Mouse (Mus musculus) forebrain, embryonic 12.5 days (tissue): ENCODE measurements around the gene Slc5a11. TPM values are rescaled to one million over a fixed set of nuclear protein-coding genes. Genes with fewer than 3 reads are reported as not detected.

Experiments
- ATAC-seq: fragments of 200-750 bp; cut with Nextera tagmentation; 2 replicates; pipeline ENCODE4 v1.8.0; 2017; ENCODE audit warnings: moderate TSS enrichment; ENCODE audit not compliant: low FRiP score
- H3K27ac ChIP-seq: fragments of 300-500 bp; sonication (generic); 2 replicates; pipeline ENCODE4 v1.5.1; 2016; ENCODE audit warnings: mild to moderate bottlenecking
- H3K27me3 ChIP-seq: fragments of 300-500 bp; sonication (generic); 2 replicates; pipeline ENCODE4 v1.6.1; 2016; ENCODE audit warnings: mild to moderate bottlenecking
- H3K36me3 ChIP-seq: fragments of 300-500 bp; sonication (generic); replicated peaks from 2 replicates; pipeline ENCODE4 v1.6.1; 2016; ENCODE audit warnings: mild to moderate bottlenecking
- H3K4me1 ChIP-seq: fragments of 300-500 bp; sonication (generic); 2 replicates; pipeline ENCODE4 v1.6.1; 2016
- H3K4me2 ChIP-seq: fragments of 300-500 bp; sonication (generic); 2 replicates; pipeline ENCODE4 v1.6.1; 2016; ENCODE audit warnings: mild to moderate bottlenecking, moderate library complexity
- H3K4me3 ChIP-seq: fragments of 300-500 bp; sonication (generic); replicated peaks from 2 replicates; pipeline ENCODE4 v1.5.1; 2016; ENCODE audit warnings: mild to moderate bottlenecking
- H3K9ac ChIP-seq: fragments of 300-500 bp; sonication (generic); 2 replicates; pipeline ENCODE4 v1.6.1; 2016; ENCODE audit warnings: mild to moderate bottlenecking
- H3K9me3 ChIP-seq: fragments of 300-500 bp; sonication (generic); 2 replicates; pipeline ENCODE4 v1.6.1; 2016
- WGBS: fragments of 180-500 bp; shearing (Covaris S2); methylation state at CpG from one replicate; pipeline ENCODE4 v1.1.7; 2016; 5-methylcytosine and 5-hydroxymethylcytosine counted together
- polyA plus RNA-seq: library from polyadenylated mRNA; unstranded; fragments of >200 nt; fragmentation: Nextera tagmentation; extraction: Ambion mirVana; gene quantifications from 2 replicates; pipeline ENCODE4 v1.2.1, GENCODE M21; 2016

Gene Slc5a11
- polyA plus RNA-seq = 0.11 and 0.13 TPM in 2 replicates

GRCm38 (mm10) chr7:123214365-123215075, at the start of gene Slc5a11:
Slc5a11 (plus strand) TSS chr7:123214780.
- Histone ChIP-seq H3K4me3 (no peak within 1 kb of the TSS), H3K36me3 (no peaks in the 10 kb centered on the region), H3K27ac (no peak within 1 kb of the TSS), H3K4me1 (peaks cover 10% of the 10 kb centered on the region), H3K9ac (no peak within 1 kb of the TSS; the same call in 1 of the 2 replicates), H3K27me3 (no peaks in the 10 kb centered on the region), H3K9me3 (no peaks in the 10 kb centered on the region), H3K4me2 (no peak within 1 kb of the TSS)
- ATAC-seq = 0 out of 2 replicates have a peak, but pooled peaks have one; percentile 23
- 32% methylated on average over 8 of the region's 8 CpGs for WGBS

GRCm38 (mm10) chr7:123167436-123167835, 47.1 kb upstream of the Slc5a11 start:
- Histone ChIP-seq H3K4me3 (no peak overlapping the region), H3K9ac (no peak overlapping the region), H3K27me3 (no peaks in the 10 kb centered on the region), H3K4me2 (no peak overlapping the region), H3K4me1 (no peaks in the 10 kb centered on the region), H3K36me3 (peaks cover 96% of the 10 kb centered on the region), H3K27ac (no peak overlapping the region), H3K9me3 (no peaks in the 10 kb centered on the region)
- no peak for ATAC-seq
- WGBS = 89% methylated on average over 2 of the region's 2 CpGs

GRCm38 (mm10) chr7:123169618-123170017, 45.0 kb upstream of the Slc5a11 start:
- no peaks in the 10 kb centered on the region for H3K27me3 ChIP-seq
- no peak overlapping the region for H3K9ac ChIP-seq
- no peak overlapping the region for H3K27ac ChIP-seq
- H3K36me3 ChIP-seq = peaks cover 94% of the 10 kb centered on the region
- no peak for ATAC-seq
- 89% methylated on average over 2 of the region's 2 CpGs for WGBS
- H3K4me3 ChIP-seq = no peak overlapping the region
- H3K9me3 ChIP-seq = no peaks in the 10 kb centered on the region
- H3K4me2 ChIP-seq = no peak overlapping the region
- no peaks in the 10 kb centered on the region for H3K4me1 ChIP-seq

GRCm38 (mm10) chr7:123172101-123172500, 42.5 kb upstream of the Slc5a11 start:
- H3K9ac ChIP-seq = no peak overlapping the region
- H3K4me3 ChIP-seq = no peak overlapping the region
- no peak overlapping the region for H3K27ac ChIP-seq
- no peak for ATAC-seq
- peaks cover 88% of the 10 kb centered on the region for H3K36me3 ChIP-seq
- H3K27me3 ChIP-seq = no peaks in the 10 kb centered on the region
- 88% methylated on average over 5 of the region's 5 CpGs for WGBS
- H3K4me2 ChIP-seq = no peak overlapping the region
- H3K4me1 ChIP-seq = no peaks in the 10 kb centered on the region
- H3K9me3 ChIP-seq = no peaks in the 10 kb centered on the region

GRCm38 (mm10) chr7:123177215-123177614, 37.4 kb upstream of the Slc5a11 start:
- no peaks in the 10 kb centered on the region for H3K9me3 ChIP-seq
- ATAC-seq = no peak
- H3K9ac ChIP-seq = no peak overlapping the region
- no peak overlapping the region for H3K4me2 ChIP-seq
- no peak overlapping the region for H3K4me3 ChIP-seq
- H3K27ac ChIP-seq = no peak overlapping the region
- H3K27me3 ChIP-seq = no peaks in the 10 kb centered on the region
- no peaks in the 10 kb centered on the region for H3K4me1 ChIP-seq
- H3K36me3 ChIP-seq = peaks cover 84% of the 10 kb centered on the region

- 90% methylated on average over 20 of the region's 20 CpGs for WGBS
- Histone ChIP-seq H3K4me3 (no peak overlapping the region), H3K9ac (no peak overlapping the region), H3K4me1 (no peaks in the 10 kb centered on the region), H3K9me3 (no peaks in the 10 kb centered on the region), H3K36me3 (peaks cover 91% of the 10 kb centered on the region), H3K27me3 (no peaks in the 10 kb centered on the region), H3K27ac (no peak overlapping the region), H3K4me2 (no peak overlapping the region)
- ATAC-seq = no peak
These were observed 32.5 kb upstream of the Slc5a11 start for GRCm38 (mm10) chr7:123181787-123182701.

- ATAC-seq = no peak
- H3K4me2 ChIP-seq = no peak overlapping the region
- H3K9me3 ChIP-seq = no peaks in the 10 kb centered on the region
- H3K9ac ChIP-seq = no peak overlapping the region
- H3K27me3 ChIP-seq = no peaks in the 10 kb centered on the region
- H3K27ac ChIP-seq = no peak overlapping the region
- 88% methylated on average over 1 of the region's 1 CpGs for WGBS
- no peaks in the 10 kb centered on the region for H3K4me1 ChIP-seq
- peaks cover 97% of the 10 kb centered on the region for H3K36me3 ChIP-seq
- H3K4me3 ChIP-seq = no peak overlapping the region
These were observed 29.7 kb upstream of the Slc5a11 start for GRCm38 (mm10) chr7:123184891-123185290.

GRCm38 (mm10) chr7:123186463-123186862, 28.1 kb upstream of the Slc5a11 start:
- WGBS = 87% methylated on average over 6 of the region's 6 CpGs
- H3K27ac ChIP-seq = no peak overlapping the region
- peaks cover 97% of the 10 kb centered on the region for H3K36me3 ChIP-seq
- ATAC-seq = no peak
- no peak overlapping the region for H3K4me3 ChIP-seq
- H3K4me1 ChIP-seq = no peaks in the 10 kb centered on the region
- H3K4me2 ChIP-seq = no peak overlapping the region
- no peak overlapping the region for H3K9ac ChIP-seq
- H3K27me3 ChIP-seq = no peaks in the 10 kb centered on the region
- no peaks in the 10 kb centered on the region for H3K9me3 ChIP-seq

GRCm38 (mm10) chr7:123187246-123187645, 27.3 kb upstream of the Slc5a11 start:
- ATAC-seq = no peak
- 87% methylated on average over 4 of the region's 4 CpGs for WGBS
- Histone ChIP-seq H3K4me2 (no peak overlapping the region), H3K27ac (no peak overlapping the region), H3K9ac (no peak overlapping the region), H3K36me3 (peaks cover 97% of the 10 kb centered on the region), H3K4me1 (no peaks in the 10 kb centered on the region), H3K27me3 (no peaks in the 10 kb centered on the region), H3K4me3 (no peak overlapping the region), H3K9me3 (no peaks in the 10 kb centered on the region)

- H3K27ac ChIP-seq = no peak overlapping the region
- H3K27me3 ChIP-seq = no peaks in the 10 kb centered on the region
- H3K36me3 ChIP-seq = peaks cover 97% of the 10 kb centered on the region
- ATAC-seq = no peak
- no peak overlapping the region for H3K4me3 ChIP-seq
- no peak overlapping the region for H3K9ac ChIP-seq
- 85% methylated on average over 3 of the region's 3 CpGs for WGBS
- H3K4me2 ChIP-seq = no peak overlapping the region
- no peaks in the 10 kb centered on the region for H3K4me1 ChIP-seq
- H3K9me3 ChIP-seq = no peaks in the 10 kb centered on the region
These were observed 26.1 kb upstream of the Slc5a11 start for GRCm38 (mm10) chr7:123188462-123188861.

- no peak overlapping the region for H3K9ac ChIP-seq
- H3K27ac ChIP-seq = no peak overlapping the region
- peaks cover 89% of the 10 kb centered on the region for H3K36me3 ChIP-seq
- no peaks in the 10 kb centered on the region for H3K27me3 ChIP-seq
- 95% methylated on average over 8 of the region's 8 CpGs for WGBS
- ATAC-seq = no peak
- H3K9me3 ChIP-seq = no peaks in the 10 kb centered on the region
- no peak overlapping the region for H3K4me3 ChIP-seq
- no peaks in the 10 kb centered on the region for H3K4me1 ChIP-seq
- no peak overlapping the region for H3K4me2 ChIP-seq
These were observed 24.8 kb upstream of the Slc5a11 start for GRCm38 (mm10) chr7:123189762-123190161.

- Histone ChIP-seq H3K27me3 (no peaks in the 10 kb centered on the region), H3K9me3 (no peaks in the 10 kb centered on the region), H3K27ac (no peak overlapping the region), H3K4me3 (no peak overlapping the region), H3K9ac (no peak overlapping the region), H3K36me3 (peaks cover 83% of the 10 kb centered on the region), H3K4me1 (no peaks in the 10 kb centered on the region), H3K4me2 (no peak overlapping the region)
- 95% methylated on average over 5 of the region's 5 CpGs for WGBS
- no peak for ATAC-seq
These were observed 22.8 kb upstream of the Slc5a11 start for GRCm38 (mm10) chr7:123191731-123192130.
